Mouse (Mus musculus): ENCODE measurements around the gene Abr.

Gene Abr

DNA sequence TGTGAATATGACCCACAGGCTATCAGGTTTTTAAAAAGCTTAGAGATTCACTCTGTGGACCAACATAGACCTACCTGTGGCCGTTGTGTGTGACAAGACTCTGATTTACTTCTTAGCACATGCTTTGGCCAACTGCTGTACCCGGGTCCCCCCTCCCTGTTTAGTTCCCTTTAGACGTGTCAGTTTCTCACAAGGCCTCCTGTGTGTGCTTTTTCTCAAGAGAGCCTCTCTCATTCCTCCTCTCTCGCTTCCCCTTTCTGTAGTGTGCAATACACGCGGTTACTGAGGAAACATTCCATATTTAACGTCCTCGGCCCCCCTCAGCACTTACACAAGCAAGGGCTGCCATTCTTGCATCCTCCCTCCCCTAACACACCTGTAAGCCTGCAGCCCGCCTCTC is 163.4 kb downstream of the Abr start:
- DNase-seq (ENCODE audit: low spot score): no peak

- DNase-seq (ENCODE audit: low spot score): no peak
Measured at GRCm38 (mm10) chr11:76456897-76457296, 165.2 kb downstream of the Abr start.

DNA sequence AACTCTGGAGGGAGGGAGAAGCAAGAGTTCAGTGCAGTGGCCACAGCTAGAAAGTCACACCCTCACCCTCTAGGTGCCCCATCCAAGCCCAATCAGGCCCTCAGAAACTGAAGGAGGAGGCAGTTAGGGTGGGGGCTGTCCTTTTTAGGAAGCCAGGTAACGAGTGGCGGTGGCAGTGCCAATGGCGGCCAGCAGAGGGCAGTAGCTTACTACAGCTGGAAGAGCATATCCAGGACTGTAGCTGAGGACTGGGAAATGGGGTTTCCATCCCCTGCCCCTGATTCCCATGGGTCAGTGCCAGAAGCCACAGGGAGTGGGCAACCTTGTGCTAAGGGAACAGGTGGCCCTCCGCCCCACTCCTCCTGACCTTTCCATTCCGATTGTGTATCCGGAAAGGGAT is 165.9 kb downstream of the Abr start:
- DNase-seq (ENCODE audit: low spot score): peak; percentile 81

DNA sequence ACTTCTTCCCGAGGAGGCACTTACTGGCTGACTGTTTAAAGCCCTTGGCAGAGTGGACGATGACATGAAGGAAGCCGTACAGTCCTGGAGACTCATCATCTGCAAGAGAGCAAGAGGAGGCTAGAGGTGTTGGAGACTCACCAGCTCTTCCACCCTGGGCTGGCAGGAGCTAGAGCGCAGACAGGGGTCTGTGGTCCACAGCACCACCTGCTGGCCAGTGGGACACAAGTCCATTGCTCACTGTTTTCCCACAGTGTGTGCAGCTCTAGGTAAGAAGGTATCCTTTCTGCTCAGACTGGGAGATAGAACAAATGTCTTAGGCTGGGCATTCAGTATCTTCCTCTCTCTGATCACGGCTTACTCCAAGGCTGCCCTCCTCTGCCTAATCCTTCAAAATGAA is 167.6 kb downstream of the Abr start:
- DNase-seq (ENCODE audit: low spot score): peak; percentile 38

- DNase-seq (ENCODE audit: low spot score): no peak
Measured at GRCm38 (mm10) chr11:76450202-76450561, 171.9 kb downstream of the Abr start.

GRCm38 (mm10) chr11:76449520-76450201 is 172.5 kb downstream of the Abr start:
- peak; percentile 33 for DNase-seq (ENCODE audit: low spot score)

GRCm38 (mm10) chr11:76446251-76446650 is 175.9 kb downstream of the Abr start:
- no peak for DNase-seq (ENCODE audit: low spot score)

DNA sequence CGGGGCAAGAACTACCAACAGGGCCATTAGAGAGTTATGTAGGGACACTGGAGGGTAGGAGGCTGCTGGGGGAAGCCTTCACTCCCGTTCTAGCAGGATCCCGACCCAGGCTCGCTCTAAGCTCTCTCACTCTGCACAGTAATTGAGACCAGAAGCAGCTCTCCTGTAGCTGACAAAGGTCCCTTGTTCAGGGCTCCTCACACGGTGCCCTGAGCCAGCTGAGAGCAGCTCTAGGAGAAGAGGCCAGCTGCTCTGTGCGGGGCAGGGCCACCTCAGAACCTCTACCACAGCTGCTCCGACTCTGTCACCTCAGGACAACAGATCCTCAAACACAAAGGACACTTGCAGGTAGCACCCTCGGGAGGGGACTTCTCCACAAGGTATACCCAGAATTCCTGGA is 176.7 kb downstream of the Abr start:
- no peak for DNase-seq (ENCODE audit: low spot score)

DNA sequence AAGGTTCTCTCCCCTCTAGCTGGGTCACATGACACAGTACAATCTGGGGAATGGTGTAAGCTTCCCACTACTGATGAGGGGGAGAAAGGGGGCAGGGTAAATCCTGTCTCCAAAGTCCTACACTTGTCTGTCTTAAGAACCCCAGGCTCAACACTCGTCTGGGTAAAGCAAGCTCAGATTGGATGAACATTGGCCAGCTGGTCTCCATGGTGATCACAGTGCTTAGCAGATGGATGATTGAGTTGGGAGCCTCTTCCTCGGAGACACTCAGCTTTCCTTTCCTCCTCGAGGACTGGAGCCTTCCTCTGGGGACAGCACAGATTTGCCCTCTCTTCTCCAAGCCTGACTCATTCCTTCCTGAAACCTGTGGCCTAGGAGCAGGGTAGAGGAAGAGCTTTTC is 182.4 kb downstream of the Abr start:
- DNase-seq (ENCODE audit: low spot score): no peak

GRCm38 (mm10) chr11:76436864-76437437 is 185.2 kb downstream of the Abr start:
- peak; percentile 36 for DNase-seq (ENCODE audit: low spot score)

DNA sequence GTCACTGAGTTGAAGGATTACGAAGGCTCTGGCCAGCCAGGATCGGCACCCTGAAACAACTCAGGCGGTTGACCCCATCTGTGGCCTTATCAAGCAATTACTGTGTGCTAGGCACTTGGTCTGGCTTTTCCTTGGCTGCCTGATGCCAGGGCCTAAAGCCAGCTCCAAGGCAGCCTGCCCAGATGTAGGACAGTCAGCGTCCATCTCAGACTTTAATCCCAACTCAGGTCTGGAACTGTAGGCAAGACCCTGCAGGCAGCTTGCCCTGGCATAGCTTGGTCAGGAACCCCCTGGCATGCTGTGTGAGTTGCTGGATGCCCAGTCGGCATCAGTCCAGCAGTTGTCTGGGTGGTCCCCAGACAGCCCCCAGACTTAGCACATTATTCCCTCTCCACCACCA is 186.1 kb downstream of the Abr start:
- DNase-seq (ENCODE audit: low spot score): no peak

DNA sequence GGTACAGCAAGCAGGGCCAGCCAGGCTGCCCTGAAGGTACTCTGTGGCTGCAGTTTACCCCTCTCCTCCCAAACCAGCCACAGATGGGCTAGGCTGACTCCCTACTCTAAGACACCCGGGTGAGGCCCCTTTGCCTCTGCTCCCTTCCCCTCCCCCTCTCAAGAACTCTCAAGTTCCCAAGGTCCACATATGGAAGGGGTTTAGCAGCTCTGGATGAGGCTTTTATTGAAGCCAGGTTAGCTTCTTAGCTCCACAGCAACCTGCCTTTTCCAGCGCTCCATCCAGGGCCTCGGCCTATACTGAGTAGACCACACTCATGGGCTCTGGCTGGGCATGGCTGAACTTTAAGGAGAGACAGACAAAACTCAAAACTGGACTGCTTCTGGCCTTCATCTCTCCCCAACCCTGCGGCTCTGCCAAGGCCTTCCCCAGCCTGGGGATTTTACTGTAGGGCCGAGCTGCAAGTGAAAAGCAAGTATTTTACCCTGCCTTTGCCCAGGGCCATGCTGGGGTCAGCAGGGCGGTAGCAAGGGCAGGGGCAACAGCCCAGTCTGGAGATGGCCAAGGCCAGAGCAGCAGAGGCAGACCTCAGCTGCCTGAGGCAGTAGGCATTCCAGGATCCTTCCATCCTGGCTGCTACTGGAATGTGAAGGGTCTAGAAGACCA is 192.0 kb downstream of the Abr start:
- no peak for DNase-seq (ENCODE audit: low spot score)

GRCm38 (mm10) chr11:76429556-76429955 is 192.6 kb downstream of the Abr start:
- DNase-seq (ENCODE audit: low spot score): no peak

DNA sequence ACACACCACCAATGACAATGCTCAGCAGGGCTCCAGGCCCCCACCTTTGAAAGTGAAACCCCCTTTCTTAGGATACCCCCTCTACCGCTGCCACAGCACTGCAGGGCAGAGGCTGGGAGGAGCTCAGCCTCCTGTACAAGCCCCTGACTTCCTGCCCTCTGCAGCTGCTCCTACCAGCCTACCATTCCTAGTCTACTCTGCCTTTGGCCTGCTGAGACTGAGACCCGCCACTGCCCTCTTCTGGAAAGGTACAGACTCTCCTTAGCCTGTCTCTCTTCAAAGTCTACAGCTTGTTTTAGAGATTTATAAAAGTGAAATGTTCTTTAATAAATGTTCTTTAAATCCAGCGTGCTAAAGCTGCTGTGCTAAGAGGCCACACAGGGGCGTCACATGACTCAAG is 193.1 kb downstream of the Abr start:
- DNase-seq (ENCODE audit: low spot score): no peak

DNA sequence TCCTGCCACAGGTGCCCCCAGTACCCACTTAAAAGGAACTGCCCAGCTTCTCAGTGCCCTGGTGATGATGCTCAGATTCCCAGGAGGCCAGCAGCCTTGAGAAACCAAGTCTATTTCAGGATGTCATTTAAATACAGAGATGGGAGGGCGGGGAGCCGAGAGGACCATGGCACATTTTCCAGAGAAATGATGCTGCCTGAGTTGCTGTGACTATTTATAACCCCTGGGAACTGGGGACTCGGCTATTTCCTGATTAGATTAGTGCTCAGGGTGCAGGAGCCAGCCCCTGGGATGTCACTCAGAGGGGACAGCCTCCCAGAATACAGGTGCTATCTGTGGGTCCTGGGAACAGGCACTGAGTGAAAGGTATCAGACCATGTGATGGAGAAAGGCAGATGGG is 194.3 kb downstream of the Abr start:
- DNase-seq (ENCODE audit: low spot score): no peak

DNA sequence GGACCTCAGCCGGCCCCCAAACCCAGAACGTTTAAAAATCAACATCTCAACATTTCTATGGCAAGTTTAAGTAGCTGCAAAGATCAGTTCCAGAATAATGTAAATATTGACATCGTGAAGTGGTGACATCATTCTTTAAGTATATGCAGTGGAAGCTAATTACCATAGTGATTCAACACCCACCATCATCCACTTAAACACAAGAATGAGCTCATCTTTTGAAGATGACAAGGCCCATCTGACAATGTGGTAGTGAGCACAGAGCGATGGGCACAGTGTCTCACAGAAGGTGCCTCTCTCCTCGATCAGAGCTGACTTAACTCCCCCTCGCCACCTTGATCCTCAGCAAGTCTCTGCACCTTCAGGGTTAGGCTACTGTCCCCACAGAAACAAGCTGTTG is 196.4 kb downstream of the Abr start:
- no peak for DNase-seq (ENCODE audit: low spot score)

- no peak for DNase-seq (ENCODE audit: low spot score)
Measured at GRCm38 (mm10) chr11:76420896-76421295, 201.2 kb downstream of the Abr start.

DNA sequence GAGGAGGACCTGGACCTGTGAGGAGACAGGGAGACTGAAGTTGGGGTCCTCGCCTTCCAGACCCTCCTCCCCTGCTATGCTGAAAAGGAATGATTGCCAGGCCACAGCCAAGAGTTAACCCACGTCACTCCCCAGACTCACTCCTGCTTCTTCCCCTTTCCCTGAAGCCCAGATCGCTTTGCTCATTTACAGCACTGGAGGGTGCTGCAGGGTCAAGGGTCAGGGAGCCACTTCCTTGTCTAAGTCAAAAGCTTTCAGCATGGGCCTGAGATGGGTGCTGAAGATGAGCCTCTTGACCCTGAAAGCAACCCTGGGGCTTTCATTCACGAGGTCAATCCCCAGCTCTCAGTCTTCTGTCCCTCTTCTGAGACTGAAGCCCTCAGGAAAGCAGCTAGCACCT is 202.9 kb downstream of the Abr start:
- DNase-seq (ENCODE audit: low spot score): no peak

- DNase-seq (ENCODE audit: low spot score): no peak
Measured at GRCm38 (mm10) chr11:76418423-76418822, 203.7 kb downstream of the Abr start.

- no peak for DNase-seq (ENCODE audit: low spot score)
Measured at GRCm38 (mm10) chr11:76415985-76416384, 206.1 kb downstream of the Abr start.

GRCm38 (mm10) chr11:76415001-76415400 is 207.1 kb downstream of the Abr start:
- no peak for DNase-seq (ENCODE audit: low spot score)

DNA sequence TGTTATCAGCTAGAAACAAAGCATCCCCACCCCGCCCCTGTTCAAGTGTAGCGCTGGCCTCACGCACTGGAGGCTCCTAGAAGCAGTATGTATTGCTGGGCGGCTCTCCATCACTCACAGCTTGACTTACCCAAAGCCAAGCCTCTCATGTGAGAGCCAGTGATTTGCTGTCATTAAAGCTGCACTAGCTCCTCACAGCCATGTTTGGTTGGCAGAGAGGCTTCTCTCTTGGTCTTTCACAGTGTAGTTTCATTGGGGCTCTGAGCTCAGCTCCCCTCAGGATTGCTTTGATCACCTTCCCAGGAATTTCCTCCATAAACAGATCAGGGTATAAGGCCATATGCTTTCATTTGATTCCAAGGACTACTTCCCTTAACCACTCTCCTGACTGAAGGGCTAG is 208.9 kb downstream of the Abr start:
- DNase-seq (ENCODE audit: low spot score): no peak

DNA sequence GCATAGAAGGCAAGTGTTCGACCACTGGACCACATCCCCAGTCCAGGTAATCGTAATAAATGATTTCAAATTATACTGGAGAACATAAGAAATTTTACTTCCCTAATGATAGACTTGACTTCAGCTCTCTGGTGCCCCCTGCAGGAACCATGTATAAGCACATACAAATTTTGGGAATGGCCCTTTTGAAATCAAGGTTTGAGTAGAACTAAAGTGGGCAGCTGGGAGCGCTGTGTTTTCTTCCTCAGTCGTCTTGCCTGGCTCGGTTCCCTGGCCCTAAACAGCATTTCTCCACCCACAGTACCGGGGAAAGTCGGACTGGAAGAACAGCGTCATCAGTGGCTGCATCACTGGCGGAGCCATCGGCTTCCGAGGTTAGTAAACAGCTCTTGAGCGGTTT is 211.3 kb downstream of the Abr start:
- DNase-seq (ENCODE audit: low spot score): no peak

Data from ovary, postnatal 10 days (tissue).